ENCODE assay signal across 33 mouse cellular contexts in the genomic region with DNA sequence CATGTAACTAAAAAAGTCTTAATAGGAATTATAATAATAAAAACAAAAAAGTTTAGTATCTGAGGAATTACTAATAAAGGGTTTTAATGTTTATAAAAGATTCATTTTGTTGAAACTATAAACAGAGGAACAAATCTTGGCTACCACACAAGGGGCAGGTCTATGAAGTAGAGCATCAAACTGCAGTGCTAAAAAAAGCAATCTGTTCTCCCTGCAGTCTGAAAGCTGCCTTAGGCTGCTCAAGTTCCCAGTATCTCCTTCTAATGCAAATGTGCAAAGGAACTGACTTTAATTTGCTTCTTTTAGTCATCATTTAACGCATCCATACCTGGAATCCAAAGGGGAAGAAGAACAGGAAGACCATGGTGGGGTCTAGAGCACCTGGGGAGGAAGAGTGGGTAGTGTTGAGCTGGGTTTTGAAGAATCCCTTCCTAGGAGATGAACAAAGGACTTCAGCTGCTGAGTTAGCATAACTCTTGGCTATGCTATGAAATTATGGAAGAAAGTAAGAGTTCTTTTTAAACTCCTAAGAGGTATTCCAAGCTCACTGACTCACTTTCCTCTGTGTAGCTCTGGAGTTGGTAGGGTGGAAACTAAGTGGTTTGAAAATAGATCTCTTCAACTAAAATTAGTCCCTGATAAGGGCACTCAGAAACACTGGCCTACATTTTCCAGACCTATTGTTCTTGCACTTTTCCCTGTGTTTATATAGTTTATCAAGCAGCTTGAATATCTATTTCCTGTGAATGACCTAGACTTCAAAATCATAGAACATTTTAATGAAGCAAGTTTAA.
DNase-seq lines count a peak whose midpoint lies in the region; ATAC-seq and TF ChIP-seq lines count a peak whose summit lies in the region.
"Had no signal": no experiment of that assay in that cellular context is flagged by ENCODE, and none has a peak within 500 bp of the region (broad histone marks: within the 10 kb centered on the region; RNA-seq: fewer than 3 reads in every experiment).

No protein-coding gene starts in this region.

- no peak overlapping the region for H3K9ac ChIP-seq in heart, embryonic 15.5 days
- H3K9ac ChIP-seq: embryonic facial prominence, embryonic 12.5 days; hindbrain, embryonic 13.5 days; liver, embryonic 14.5 days; midbrain, embryonic 13.5 days; neural tube, embryonic 15.5 days had no signal

- H3K27me3 ChIP-seq in heart, embryonic 10.5 days (ENCODE audit: insufficient read depth, poor library complexity, severe bottlenecking), result no peaks in the 10 kb centered on the region
- no peaks in the 10 kb centered on the region for H3K27me3 ChIP-seq in heart, embryonic 15.5 days
- H3K27me3 ChIP-seq: embryonic facial prominence, embryonic 12.5 days; hindbrain, embryonic 13.5 days; midbrain, embryonic 13.5 days; neural tube, embryonic 15.5 days had no signal

- 39% methylated on average over 1 of the region's 1 CpGs for WGBS in heart, embryonic 10.5 days
- 40% methylated on average over 1 of the region's 1 CpGs for WGBS in heart, embryonic 15.5 days
- WGBS in olfactory bulb, adult 2 months, result 46% methylated on average over 1 of the region's 1 CpGs

- no peak for TF ChIP-seq POLR2A in olfactory bulb, adult 2 months (IDR thresholded peaks at IDR 0.05; ENCODE audit: insufficient read depth, low read depth, low read length)

- H3K4me3 ChIP-seq in heart, embryonic 10.5 days, result 0 out of 2 replicates have a peak overlapping the region, but pooled peaks have one; percentile 5
- peak overlapping the region; percentile 29 for H3K4me3 ChIP-seq in heart, embryonic 15.5 days
- H3K4me3 ChIP-seq in olfactory bulb, adult 2 months (ENCODE audit: insufficient read depth, low read depth, low read length), result no peak overlapping the region
- H3K4me3 ChIP-seq: embryonic facial prominence, embryonic 12.5 days; hindbrain, embryonic 13.5 days; midbrain, embryonic 13.5 days; neural tube, embryonic 15.5 days had no signal

- ATAC-seq in heart, embryonic 15.5 days (replicated peaks; ENCODE audit: insufficient number of reproducible peaks, insufficient read depth, low FRiP score, low read depth), result peak; percentile 77; the same call in 1 of the 2 replicates
- ATAC-seq: activated CD4-positive, CD25-positive, alpha-beta regulatory T cell, adult 4 months; forebrain, embryonic 14.5 days; intestine, embryonic 16.5 days; midbrain, embryonic 13.5 days had no signal

- H3K4me2 ChIP-seq in heart, embryonic 15.5 days, result peak overlapping the region; percentile 58
- H3K4me2 ChIP-seq: embryonic facial prominence, embryonic 12.5 days; hindbrain, embryonic 13.5 days; midbrain, embryonic 13.5 days; neural tube, embryonic 15.5 days had no signal

- DNase-seq in brain, adult 2 months (ENCODE audit: low read depth, low spot score), result peak; percentile 37
- DNase-seq in heart, embryonic 10.5 days (ENCODE audit: low spot score), result no peak
- DNase-seq in urinary bladder, postnatal 36 days (ENCODE audit: low spot score in 2 of 2), result no peak
- no peak for DNase-seq in kidney, adult 11 months
- DNase-seq: adrenal gland, adult 2 months; B cell, adult 2 months; cerebellum, adult 11 months; cerebellum, adult 9-10 months; cerebellum, postnatal 36 days; embryo, embryonic 11 days; gastrocnemius, postnatal 36 days; kidney, adult 9 months; kidney, postnatal 10 days; layer of hippocampus, adult 9-11 months; liver; lung, adult 2 months; lung, postnatal 10 days; right cerebral cortex, adult 18-20 months; right cerebral cortex, postnatal 4 days; thymus, adult 18-20 months; thymus, postnatal 4 days had no signal

- H3K27ac ChIP-seq in heart, embryonic 10.5 days, result peak overlapping the region; percentile 64
- peak overlapping the region; percentile 93 for H3K27ac ChIP-seq in heart, embryonic 15.5 days
- H3K27ac ChIP-seq in olfactory bulb, adult 2 months (ENCODE audit: insufficient read depth, low read depth, low read length), result 0 out of 2 replicates have a peak overlapping the region, but pooled peaks have one; percentile 57
- H3K27ac ChIP-seq: embryonic facial prominence, embryonic 12.5 days; hindbrain, embryonic 13.5 days; liver, embryonic 14.5 days; macrophage; midbrain, embryonic 13.5 days; neural tube, embryonic 15.5 days; stomach, postnatal 0 days had no signal

- no peaks in the 10 kb centered on the region for H3K36me3 ChIP-seq in heart, embryonic 10.5 days
- no peaks in the 10 kb centered on the region for H3K36me3 ChIP-seq in heart, embryonic 15.5 days
- H3K36me3 ChIP-seq: embryonic facial prominence, embryonic 12.5 days; hindbrain, embryonic 13.5 days; midbrain, embryonic 13.5 days; neural tube, embryonic 15.5 days had no signal

- TF ChIP-seq CTCF in olfactory bulb, adult 2 months (IDR thresholded peaks at IDR 0.05; ENCODE audit: insufficient read depth, low read depth, low read length), result no peak

- no peaks in the 10 kb centered on the region for H3K9me3 ChIP-seq in heart, embryonic 10.5 days
- H3K9me3 ChIP-seq in heart, embryonic 15.5 days (replicated peaks), result no peaks in the 10 kb centered on the region
- H3K9me3 ChIP-seq: embryonic facial prominence, embryonic 12.5 days; hindbrain, embryonic 13.5 days; midbrain, embryonic 13.5 days; neural tube, embryonic 15.5 days had no signal

- 0 out of 2 replicates have a peak, but pooled peaks cover 5% of the 10 kb centered on the region for H3K4me1 ChIP-seq in heart, embryonic 10.5 days
- peaks cover 3% of the 10 kb centered on the region for H3K4me1 ChIP-seq in heart, embryonic 15.5 days (replicated peaks)
- H3K4me1 ChIP-seq in olfactory bulb, adult 2 months (ENCODE audit: control insufficient read depth, insufficient read depth, low read length), result no peaks in the 10 kb centered on the region
- H3K4me1 ChIP-seq: embryonic facial prominence, embryonic 12.5 days; hindbrain, embryonic 13.5 days; midbrain, embryonic 13.5 days; neural tube, embryonic 15.5 days had no signal
